Mouse (Mus musculus) bone marrow, adult 2 months (tissue): ENCODE results near the gene Glrp1. TPM values are rescaled to one million over a fixed set of nuclear protein-coding genes. Genes with fewer than 3 reads are reported as not detected.

Experiments used
- H3K27ac ChIP-seq: fragments of 200-500 bp; 2 replicates; pipeline ENCODE4 v1.5.1; 2012; ENCODE audit warnings: low read depth, mild to moderate bottlenecking, control low read depth, inconsistent platforms, low read length; ENCODE audit not compliant: control insufficient read depth, poor library complexity, insufficient read depth
- H3K4me1 ChIP-seq: fragments of 200-500 bp; 2 replicates; pipeline ENCODE4 v1.6.1; 2011; ENCODE audit warnings: low read length; ENCODE audit not compliant: control insufficient read depth, insufficient read depth
- H3K4me3 ChIP-seq: fragments of 200-500 bp; replicated peaks from 2 replicates; pipeline ENCODE3; 2011; ENCODE audit warnings: mild to moderate bottlenecking, low read depth, low read length, control low read depth; ENCODE audit not compliant: control insufficient read depth
- CTCF ChIP-seq: fragments of 200-500 bp; IDR thresholded peaks from 2 replicates; pipeline ENCODE4 v1.5.1; 2011; ENCODE audit warnings: low read length, control low read depth; ENCODE audit not compliant: control insufficient read depth, insufficient read depth
- POLR2A ChIP-seq: fragments of 200-500 bp; IDR thresholded peaks from 2 replicates; pipeline ENCODE4 v1.6.1; 2011; ENCODE audit warnings: low read depth, mild to moderate bottlenecking, control low read depth, low read length, borderline replicate concordance; ENCODE audit not compliant: control insufficient read depth
- WGBS: fragments of 180-500 bp; shearing (Covaris S2); methylation state at CpG from one replicate; pipeline ENCODE4 v1.1.7; 2018; 5-methylcytosine and 5-hydroxymethylcytosine counted together
- polyA plus RNA-seq: library from polyadenylated mRNA; stranded (reverse); fragments of >200 nt; gene quantifications from 2 replicates; pipeline ENCODE4 v1.2.4, GENCODE M21; 2011; ENCODE audit warnings: low replicate concordance; ENCODE audit not compliant: missing spikeins, insufficient read depth, insufficient read length

Glrp1 gene
- polyA plus RNA-seq, 1 experiment = 2.6 TPM

- WGBS = 53% methylated on average over 4 of the region's 4 CpGs
- Histone ChIP-seq H3K4me1 (no peaks in the 10 kb centered on the region; the same call in 1 of the 2 replicates), H3K27ac (no peak overlapping the region), H3K4me3 (no peak overlapping the region)
- TF ChIP-seq CTCF (no peak), POLR2A (no peak)
These were observed 59.2 kb downstream of the Glrp1 start for GRCm38 (mm10) chr1:88450668-88451067.

Other genes with a start within 250 kb of the Glrp1 start
- 66.8 and 135 TPM in 2 replicates for gene Hjurp, start 232.4 kb downstream of the Glrp1 start, polyA plus RNA-seq
- gene Trpm8, start 232.4 kb downstream of the Glrp1 start, polyA plus RNA-seq = not detected in 2 replicates
- gene Spp2, start 103.1 kb downstream of the Glrp1 start, polyA plus RNA-seq = 4.0 TPM in 1 of 2 replicates, not detected in the other
- 3.0 and 4.5 TPM in 2 replicates for gene Arl4c, start 192.2 kb upstream of the Glrp1 start, polyA plus RNA-seq